Mouse (Mus musculus) kidney, postnatal 25 days (tissue): Measurements from ENCODE around the gene Dbf4.

ENCODE experiments used
- DNase-seq, 2 experiments: peaks; one replicate each; pipeline ENCODE4 v3.0.0; 2021; ENCODE audit warnings: mixed read lengths in 2 of 2

The Dbf4 gene

GRCm38 (mm10) chr5:8422157-8422931 is at the start of gene Dbf4, which contains the start of gene Slc25a40:
Dbf4 (minus strand) TSS chr5:8422716.
Slc25a40 (plus strand) TSS chr5:8422850.
- DNase-seq, result peak; percentile 89 to 95

DNA sequence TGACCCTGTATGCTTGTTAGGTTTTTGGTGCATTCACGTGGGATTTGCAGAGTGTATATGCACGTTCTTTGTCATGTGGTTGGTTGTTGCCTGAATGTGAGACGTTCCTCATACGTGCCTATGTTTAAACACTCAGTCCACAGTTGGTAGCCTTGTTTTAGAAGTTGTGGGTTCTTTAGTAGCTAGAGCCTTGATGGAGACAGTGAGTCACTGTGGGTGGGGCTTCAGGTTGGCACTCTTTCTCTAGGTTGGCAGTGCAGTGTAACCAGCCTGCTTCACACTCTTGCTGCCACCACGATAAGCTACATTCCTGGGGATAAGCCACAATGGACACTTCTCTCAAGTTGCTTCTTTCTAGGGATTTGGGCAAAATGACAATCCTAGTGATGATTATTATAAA is 34.0 kb upstream of the Dbf4 start:
- DNase-seq, result no peak

DNA sequence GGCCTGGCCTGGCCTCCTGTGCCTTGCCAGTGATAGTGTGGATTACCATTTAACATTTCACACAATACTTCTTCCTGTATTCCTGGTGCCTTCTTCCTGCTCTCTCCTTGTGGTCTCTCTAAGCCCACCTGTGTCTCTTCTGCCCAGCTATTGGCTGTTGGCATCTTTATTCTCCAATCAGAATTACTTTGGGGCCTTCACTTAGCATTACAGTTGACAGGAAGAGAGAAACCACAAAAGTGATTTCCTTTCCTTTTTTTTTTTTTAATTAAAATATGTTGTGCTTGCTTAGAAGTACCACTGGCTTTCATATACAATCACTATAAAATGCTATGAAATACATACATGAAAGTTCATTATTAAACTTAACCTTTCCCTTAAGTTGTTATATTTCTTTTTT is 33.0 kb upstream of the Dbf4 start:
- no peak for DNase-seq

DNA sequence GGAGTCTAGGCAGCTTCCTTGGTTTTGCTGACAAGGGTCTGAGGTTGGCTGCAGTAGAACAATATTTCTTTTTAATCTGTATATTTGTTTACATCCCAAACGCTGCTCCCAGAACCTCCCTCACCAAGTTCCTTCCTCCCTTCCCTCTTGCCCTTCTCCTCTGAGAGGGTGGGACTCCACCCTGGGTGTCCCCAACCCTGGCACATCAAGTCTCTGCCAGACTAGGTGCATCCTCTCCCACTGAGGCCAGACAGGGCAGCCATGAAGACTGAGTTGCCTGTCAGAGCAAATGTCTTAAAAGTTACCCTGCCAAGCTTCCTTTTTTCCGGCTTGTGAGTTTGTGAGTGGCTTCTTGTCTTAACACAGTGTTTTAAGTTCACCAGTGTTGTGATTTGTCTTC is 16.6 kb upstream of the Dbf4 start:
- no peak for DNase-seq

DNA sequence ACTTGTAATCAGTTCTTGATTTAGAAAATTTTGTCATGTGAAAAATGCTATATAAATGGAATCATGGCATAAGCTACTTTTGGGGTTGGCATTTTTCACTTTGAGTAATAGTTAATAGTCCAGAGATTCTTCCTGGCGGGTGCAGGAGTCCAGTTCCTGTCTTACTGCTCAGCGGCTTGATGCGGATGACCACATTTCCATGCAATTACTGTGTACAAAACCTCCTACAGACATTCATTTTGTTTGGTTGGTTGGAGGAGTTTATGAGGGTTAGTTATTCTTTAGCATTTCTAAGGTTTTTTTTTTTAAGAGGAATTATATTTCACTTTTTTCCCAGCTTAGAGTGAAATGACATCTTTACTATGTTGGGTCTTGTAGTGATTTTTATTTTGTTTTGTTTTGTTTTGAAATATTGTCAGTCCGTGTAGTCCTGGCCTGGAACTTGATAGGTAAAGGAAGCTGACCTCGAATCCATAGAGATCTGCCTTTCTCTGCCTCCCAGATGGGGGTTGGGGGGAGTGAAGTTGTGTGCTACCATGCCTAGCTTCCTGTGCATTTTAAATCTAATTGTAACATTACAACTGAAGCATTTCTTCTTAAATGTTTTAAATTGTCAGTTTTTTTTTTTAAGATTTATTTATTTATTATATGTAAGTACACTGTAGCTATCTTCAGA is 15.1 kb upstream of the Dbf4 start:
- DNase-seq, result no peak

DNA sequence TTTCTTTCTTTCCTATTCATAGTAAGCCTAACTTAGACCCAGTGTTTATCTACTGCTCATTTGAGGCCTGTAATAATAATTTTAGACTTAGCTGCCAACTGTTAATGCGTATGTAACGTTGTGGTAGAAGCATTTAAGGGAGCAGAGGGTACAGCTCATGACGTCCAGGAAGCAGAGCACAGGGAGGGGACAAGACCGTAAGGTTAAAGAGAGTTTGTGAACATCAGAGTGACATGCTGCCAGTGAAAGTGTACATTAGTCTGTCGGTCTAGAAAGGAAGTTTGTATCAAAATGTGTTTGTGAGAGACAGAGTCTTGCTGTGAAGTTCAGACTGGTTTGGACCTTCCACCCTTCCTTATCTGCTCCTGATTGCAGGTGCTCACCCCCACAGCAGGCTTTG is 3.4 kb upstream of the Dbf4 start:
- DNase-seq, result no peak

GRCm38 (mm10) chr5:8424116-8424515 is 1.6 kb upstream of the Dbf4 start:
- DNase-seq, result no peak

- DNase-seq, result no peak
Measured at GRCm38 (mm10) chr5:8422932-8423928, 714 bp upstream of the Dbf4 start.

GRCm38 (mm10) chr5:8421424-8421823 is 1.1 kb downstream of the Dbf4 start:
- no peak for DNase-seq

DNA sequence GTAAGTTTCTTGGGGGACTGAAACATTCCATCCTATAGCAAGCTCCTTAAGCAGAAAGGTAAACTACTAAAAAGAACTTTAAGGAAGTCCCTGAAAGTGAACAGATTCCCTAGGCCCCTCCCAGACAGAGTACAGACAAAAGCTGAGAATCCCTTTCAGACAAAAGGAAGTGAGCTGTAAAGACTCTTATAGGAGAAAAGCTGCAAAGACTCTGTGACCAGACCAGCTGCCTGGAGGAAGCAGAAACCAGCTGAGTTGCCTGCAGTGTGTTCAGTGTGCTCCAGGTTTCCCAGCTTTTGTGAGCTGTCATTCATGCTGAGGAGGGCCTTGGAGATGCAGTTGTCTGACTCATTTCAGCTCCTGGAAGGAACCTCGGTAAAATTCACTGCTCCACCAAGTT is 5.1 kb downstream of the Dbf4 start:
- DNase-seq, result no peak

GRCm38 (mm10) chr5:8416683-8417413 is 5.7 kb downstream of the Dbf4 start:
- no peak for DNase-seq

DNA sequence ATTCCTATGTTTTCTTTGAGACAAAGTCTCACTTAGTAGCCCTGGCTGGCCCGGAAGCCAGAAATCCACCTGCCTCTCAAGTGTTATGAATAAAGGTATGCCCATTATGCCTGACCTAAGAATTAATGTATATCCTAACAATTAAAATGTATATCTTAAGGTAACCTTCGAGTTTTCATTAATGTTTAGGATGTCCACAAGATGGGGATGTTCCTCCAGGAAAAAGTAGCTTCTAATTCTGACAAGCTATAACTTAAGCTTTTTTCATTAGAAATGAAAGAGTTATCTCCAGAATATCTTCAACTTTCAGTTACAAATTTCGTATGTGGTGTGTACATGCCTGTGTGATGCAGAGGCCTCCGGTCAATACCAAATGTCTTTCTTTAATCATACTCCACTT is 13.8 kb downstream of the Dbf4 start:
- DNase-seq, result no peak

DNA sequence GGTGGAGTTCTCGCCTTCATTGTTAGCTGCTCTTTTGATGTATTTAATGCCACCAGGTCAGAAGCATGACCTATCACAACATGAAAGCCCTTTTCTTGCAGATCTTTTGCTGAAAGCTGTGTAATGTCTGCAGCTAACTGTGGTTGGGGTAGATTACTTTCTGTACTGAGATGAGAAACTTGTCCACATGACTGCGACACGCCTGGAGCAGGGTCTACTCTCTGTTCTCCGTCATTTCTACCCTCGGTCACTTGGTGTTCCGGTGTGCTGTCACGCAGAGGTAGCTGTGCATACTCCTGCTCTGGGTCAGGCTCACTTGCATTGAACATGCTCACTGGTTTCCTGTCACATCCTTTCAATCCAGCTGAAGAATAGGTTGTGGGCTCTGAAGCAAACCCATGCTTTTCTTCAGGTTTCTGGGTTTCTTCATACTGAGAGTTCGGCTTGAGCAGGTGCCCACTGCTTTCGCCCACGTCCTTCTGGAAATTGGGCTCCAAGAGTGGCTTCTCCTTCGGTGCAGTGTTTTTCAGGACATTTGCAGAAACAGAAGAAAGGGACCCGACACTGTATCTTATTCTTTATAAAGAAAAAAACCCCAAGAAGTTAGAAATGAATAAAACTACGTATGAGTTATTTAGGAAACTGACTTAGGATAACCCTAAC is 24.8 kb downstream of the Dbf4 start:
- no peak for DNase-seq

DNA sequence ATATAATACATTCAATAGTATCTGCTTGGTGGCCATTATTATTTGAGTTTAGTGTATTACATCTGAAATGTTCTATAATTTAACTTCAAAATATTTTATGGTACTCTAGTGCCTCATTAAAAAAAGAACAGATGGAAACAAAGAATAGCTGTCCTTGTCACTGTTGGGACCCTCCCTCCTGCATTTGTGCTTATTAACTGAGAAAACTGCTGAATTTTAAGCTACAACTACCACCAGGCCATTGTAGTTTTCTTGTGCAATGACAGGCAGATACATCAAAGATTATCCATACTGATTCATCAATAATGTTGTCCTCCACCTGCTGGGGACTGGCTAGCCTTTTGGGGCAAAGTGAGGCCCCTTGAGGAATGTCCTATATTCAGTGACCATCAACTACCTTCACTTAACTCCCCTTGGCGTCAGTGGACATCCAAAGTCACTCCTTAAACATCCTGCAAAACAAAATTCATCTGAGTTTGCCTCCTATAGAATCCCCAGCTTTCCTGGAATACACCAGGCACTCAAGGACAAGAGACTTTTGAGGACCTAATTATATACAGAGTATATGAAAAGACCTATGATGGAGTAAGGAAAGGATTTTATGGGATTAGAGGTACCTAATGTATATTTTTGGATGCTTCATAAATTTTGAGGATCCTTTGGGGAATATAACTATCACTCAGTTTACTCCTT is 28.5 kb downstream of the Dbf4 start:
- DNase-seq, result no peak

GRCm38 (mm10) chr5:8374297-8374906 is 48.1 kb downstream of the Dbf4 start:
- DNase-seq, result no peak

- no peak for DNase-seq
Measured at GRCm38 (mm10) chr5:8373415-8373814, 49.1 kb downstream of the Dbf4 start.

DNA sequence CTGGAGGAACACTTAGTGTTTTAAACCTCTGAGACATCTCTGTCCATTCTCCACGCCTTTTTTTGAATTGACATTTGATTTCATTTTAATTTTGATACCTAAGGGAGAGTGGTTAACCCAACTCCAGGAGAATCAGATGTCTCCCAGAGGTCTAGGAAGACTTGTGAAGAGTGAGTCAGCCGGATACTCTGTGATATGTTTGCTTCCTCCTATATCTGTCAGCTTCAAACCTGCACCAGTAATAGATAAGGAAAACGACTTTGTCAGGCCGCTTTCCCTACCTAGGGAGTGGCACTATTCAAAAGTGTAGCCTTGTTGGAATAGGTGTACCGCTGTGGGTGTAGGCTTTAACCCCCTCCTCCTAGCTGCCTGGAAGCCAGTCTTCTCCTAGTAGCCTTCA is 53.7 kb downstream of the Dbf4 start:
- DNase-seq, result no peak

GRCm38 (mm10) chr5:8368328-8368692 is 54.2 kb downstream of the Dbf4 start:
- no peak for DNase-seq

DNA sequence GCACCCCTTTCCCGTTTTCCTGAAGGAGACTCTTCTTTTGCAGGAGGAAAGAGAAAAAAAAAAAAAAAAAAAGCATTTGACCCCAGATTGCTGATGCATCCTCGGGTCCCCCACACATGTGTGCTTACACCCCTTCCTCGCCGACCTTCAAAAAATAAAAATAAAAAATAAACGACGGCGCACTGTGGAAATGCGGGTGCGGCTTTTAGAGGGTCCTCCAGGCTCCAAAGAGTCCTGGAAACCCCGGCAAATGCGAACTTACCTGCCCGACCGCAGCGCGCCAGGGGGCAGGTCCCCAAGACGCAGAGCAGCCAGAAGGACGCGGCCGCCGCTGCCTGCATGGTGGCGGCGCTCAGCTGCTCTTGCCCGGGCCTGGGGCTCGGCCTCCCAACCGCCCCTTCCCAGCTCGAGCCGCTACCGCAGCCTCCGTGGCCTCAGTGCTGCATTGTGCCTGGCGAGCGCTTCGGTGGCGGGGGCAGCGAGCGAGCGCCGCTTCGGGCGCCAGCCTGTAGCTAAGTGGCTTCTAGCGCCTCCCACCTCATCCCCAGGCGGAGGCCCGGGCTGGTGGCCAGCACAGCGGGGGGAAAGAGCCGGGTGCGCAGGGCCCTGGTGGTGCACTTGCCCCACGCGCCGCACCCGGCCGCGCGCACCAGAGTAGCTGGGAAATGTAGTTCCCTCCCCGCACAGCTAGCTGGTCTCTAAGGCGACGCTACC is 54.7 kb downstream of the Dbf4 start, which contains the start of gene Adam22:
Adam22 (minus strand) TSS at position 547 of the 714 bp plus-strand sequence.
- DNase-seq, result peak; percentile 70 to 88
